Mouse (Mus musculus) lung, embryonic 14.5 days (tissue): ENCODE data around the gene Wdr17. TPM values are rescaled to one million over a fixed set of nuclear protein-coding genes. Genes with fewer than 3 reads are reported as not detected.

Source experiments
- ATAC-seq: fragments of 200-750 bp; cut with Nextera tagmentation; 2 replicates; pipeline ENCODE4 v1.8.0; 2017; ENCODE audit warnings: mild to moderate bottlenecking, moderate TSS enrichment, moderate library complexity; ENCODE audit not compliant: insufficient read depth
- DNase-seq: peaks from one replicate; pipeline ENCODE4 v3.0.0-alpha.2; 2015
- H3K27ac ChIP-seq: fragments of 300-500 bp; sonication (generic); 2 replicates; pipeline ENCODE4 v1.5.1; 2014; ENCODE audit warnings: low read depth, mild to moderate bottlenecking, moderate library complexity
- H3K27me3 ChIP-seq: fragments of 300-500 bp; sonication (generic); 2 replicates; pipeline ENCODE4 v1.6.1; 2014; ENCODE audit warnings: low read length, control low read depth; ENCODE audit not compliant: insufficient read depth
- H3K36me3 ChIP-seq: fragments of 300-500 bp; sonication (generic); 2 replicates; pipeline ENCODE4 v1.6.1; 2014; ENCODE audit warnings: control low read depth; ENCODE audit not compliant: insufficient read depth
- H3K4me1 ChIP-seq: fragments of 300-500 bp; sonication (generic); 2 replicates; pipeline ENCODE4 v1.6.1; 2014; ENCODE audit warnings: antibody characterized with exemption, control low read depth; ENCODE audit not compliant: insufficient read depth
- H3K4me2 ChIP-seq: fragments of 300-500 bp; sonication (generic); 2 replicates; pipeline ENCODE4 v1.6.1; 2014; ENCODE audit warnings: mild to moderate bottlenecking
- H3K4me3 ChIP-seq: fragments of 300-500 bp; sonication (generic); 2 replicates; pipeline ENCODE4 v1.5.1; 2014; ENCODE audit warnings: low read depth, low read length
- H3K9ac ChIP-seq: fragments of 300-500 bp; sonication (generic); 2 replicates; pipeline ENCODE4 v1.6.1; 2014
- H3K9me3 ChIP-seq: fragments of 300-500 bp; sonication (generic); 2 replicates; pipeline ENCODE4 v1.6.1; 2016; ENCODE audit warnings: low read depth, low read length, control low read depth
- CTCF ChIP-seq: IDR thresholded peaks from 2 replicates; pipeline ENCODE4 v1.5.1; 2016; ENCODE audit warnings: antibody characterized with exemption, low read depth
- WGBS: fragments of 180-500 bp; shearing (Covaris S2); extraction: QIAGEN DNeasy Blood & Tissue Kit; methylation state at CpG from one replicate; pipeline ENCODE4 v1.1.7; 2014; 5-methylcytosine and 5-hydroxymethylcytosine counted together
- polyA plus RNA-seq: library from polyadenylated mRNA; unstranded; fragments of >200 nt; fragmentation: Nextera tagmentation; extraction: Ambion mirVana; gene quantifications from 2 replicates; pipeline ENCODE4 v1.2.1, GENCODE M21; 2014

Wdr17 gene
- polyA plus RNA-seq, 1 experiment from 2014 or later = 0.96 TPM

DNA sequence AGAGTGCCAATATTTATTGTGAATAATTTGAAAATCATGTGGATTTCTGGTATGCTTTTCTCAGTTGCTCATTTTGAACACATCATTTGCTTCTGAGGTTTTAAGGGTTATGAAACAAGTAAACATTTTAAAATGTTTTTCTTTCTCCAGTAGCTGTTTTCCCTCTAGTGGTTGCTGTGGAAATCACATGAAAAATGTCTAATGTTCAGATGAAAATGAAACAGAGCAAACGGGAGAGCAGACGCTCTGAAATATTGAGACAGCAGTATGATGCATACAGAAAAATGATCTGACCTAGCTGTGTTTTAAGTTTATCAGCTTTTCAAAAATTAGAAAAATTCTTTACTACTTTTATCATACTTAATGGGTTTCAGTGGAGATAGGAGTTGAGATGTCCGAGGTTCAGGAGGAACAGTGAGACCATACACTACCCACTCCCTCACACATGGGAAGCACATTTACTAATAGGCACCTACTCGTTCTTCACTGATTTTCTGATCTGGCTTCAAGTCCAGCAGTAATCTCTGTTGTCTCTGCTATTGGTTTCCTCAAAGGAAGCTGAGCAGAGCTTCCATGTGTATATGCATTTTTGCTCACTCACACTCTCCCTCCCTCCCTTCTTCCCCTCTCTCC lies 57.1 kb downstream of the Wdr17 start:
- peak; percentile 69 for DNase-seq
- TF ChIP-seq CTCF = peak; percentile 52
- H3K27me3 ChIP-seq = no peaks in the 10 kb centered on the region
- ATAC-seq = no peak
- no peak overlapping the region for H3K4me2 ChIP-seq
- no peaks in the 10 kb centered on the region for H3K9me3 ChIP-seq
- no peak overlapping the region for H3K9ac ChIP-seq
- H3K36me3 ChIP-seq = no peaks in the 10 kb centered on the region
- H3K4me1 ChIP-seq = no peaks in the 10 kb centered on the region
- 43% methylated on average over 4 of the region's 4 CpGs for WGBS
- no peak overlapping the region for H3K27ac ChIP-seq
- no peak overlapping the region for H3K4me3 ChIP-seq

DNA sequence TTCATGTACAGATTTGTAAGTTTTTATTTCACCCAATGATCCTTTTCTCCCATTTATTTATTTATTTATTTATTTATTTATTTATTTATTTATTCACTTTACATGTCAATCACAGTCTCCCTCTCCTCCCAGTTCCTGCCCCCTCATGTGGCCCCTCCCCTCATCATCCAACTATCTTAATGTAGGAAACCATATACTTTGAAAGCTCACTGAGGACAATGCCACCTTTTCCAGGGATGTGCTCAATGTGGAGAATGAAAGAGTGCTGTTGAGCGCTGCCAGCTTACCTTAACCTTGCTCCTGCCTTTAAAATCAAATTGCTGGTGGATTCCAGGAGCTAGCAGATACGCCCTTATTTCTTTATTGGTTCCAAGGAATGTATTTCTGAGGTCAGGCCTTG lies 59.0 kb downstream of the Wdr17 start:
- H3K4me3 ChIP-seq = no peak overlapping the region
- ATAC-seq (no peak), DNase-seq (no peak)
- 72% methylated on average over 2 of the region's 2 CpGs for WGBS
- H3K36me3 ChIP-seq = no peaks in the 10 kb centered on the region
- H3K27me3 ChIP-seq = no peaks in the 10 kb centered on the region
- H3K9ac ChIP-seq = no peak overlapping the region
- H3K9me3 ChIP-seq = no peaks in the 10 kb centered on the region
- no peak for TF ChIP-seq CTCF
- H3K27ac ChIP-seq = no peak overlapping the region
- H3K4me2 ChIP-seq = no peak overlapping the region
- no peaks in the 10 kb centered on the region for H3K4me1 ChIP-seq

DNA sequence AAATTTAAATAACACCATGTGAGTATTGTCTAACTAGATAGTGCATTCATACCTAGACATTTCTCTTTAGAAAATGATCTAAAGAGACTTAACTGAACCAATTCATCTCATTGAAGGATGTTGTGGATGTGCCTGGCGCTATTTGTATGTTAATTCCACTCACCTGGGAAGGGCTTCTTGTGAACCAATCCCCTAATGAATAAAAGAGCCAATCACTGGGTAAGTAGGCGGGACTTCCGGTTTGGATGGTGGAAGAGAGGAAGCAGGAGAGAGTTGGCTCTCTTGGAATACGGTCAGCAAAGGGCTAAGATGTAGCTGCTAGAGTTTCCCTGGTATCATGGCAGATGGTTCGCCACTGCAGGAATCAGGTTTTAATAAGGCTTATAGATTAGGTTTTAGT lies 64.0 kb downstream of the Wdr17 start:
- no peak for ATAC-seq
- TF ChIP-seq CTCF = no peak
- WGBS = 81% methylated on average over 5 of the region's 5 CpGs
- Histone ChIP-seq H3K36me3 (no peaks in the 10 kb centered on the region), H3K4me2 (no peak overlapping the region), H3K4me3 (no peak overlapping the region), H3K27ac (no peak overlapping the region), H3K27me3 (no peaks in the 10 kb centered on the region), H3K9me3 (no peaks in the 10 kb centered on the region), H3K9ac (no peak overlapping the region), H3K4me1 (no peaks in the 10 kb centered on the region)
- DNase-seq = no peak

DNA sequence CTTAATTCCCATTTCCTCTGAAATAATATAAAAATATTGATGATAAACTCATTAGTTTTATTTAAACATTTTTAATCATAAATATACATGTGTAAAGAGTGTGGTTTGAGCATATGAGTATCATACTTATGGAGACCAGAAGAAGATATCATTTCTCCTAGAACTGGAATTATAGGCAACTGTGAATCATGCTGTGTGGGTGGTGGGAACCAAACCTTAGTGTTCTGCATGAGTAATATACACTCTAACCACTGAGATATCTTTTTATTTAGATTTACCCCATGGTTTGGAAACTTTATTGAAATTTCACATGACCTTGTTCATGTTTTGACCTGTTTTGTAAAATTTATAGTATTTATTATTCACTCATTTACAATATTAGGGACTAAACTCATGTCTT lies 68.3 kb downstream of the Wdr17 start:
- H3K9ac ChIP-seq = no peak overlapping the region
- ATAC-seq = no peak
- no peak for DNase-seq
- no peak overlapping the region for H3K4me2 ChIP-seq
- no peaks in the 10 kb centered on the region for H3K4me1 ChIP-seq
- no peaks in the 10 kb centered on the region for H3K36me3 ChIP-seq
- H3K27ac ChIP-seq = no peak overlapping the region
- TF ChIP-seq CTCF = no peak
- H3K9me3 ChIP-seq = no peaks in the 10 kb centered on the region
- no peak overlapping the region for H3K4me3 ChIP-seq
- H3K27me3 ChIP-seq = no peaks in the 10 kb centered on the region

DNA sequence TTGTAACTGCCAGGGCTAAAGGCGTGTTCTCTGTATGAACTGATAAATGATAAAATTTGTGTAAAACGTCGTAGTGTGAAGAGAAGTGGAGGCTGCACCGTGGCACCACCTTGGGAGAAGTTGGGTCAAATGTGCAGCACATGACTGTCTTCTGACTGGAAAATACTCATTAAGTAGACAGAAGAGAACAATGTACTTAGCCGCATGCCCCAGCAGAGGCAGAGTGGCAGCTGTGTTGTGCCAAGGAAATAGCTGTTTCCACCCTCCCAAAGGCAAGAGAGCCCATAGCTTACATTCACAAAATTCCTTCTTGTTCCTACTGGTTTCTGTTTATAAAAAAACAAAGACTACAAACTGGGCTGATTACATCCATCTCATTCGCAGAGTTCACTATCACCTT lies 78.8 kb downstream of the Wdr17 start:
- H3K9ac ChIP-seq = no peak overlapping the region
- no peaks in the 10 kb centered on the region for H3K27me3 ChIP-seq
- no peaks in the 10 kb centered on the region for H3K36me3 ChIP-seq
- no peaks in the 10 kb centered on the region for H3K4me1 ChIP-seq
- no peak for DNase-seq
- no peak overlapping the region for H3K27ac ChIP-seq
- TF ChIP-seq CTCF = no peak
- no peaks in the 10 kb centered on the region for H3K9me3 ChIP-seq
- no peak overlapping the region for H3K4me3 ChIP-seq
- H3K4me2 ChIP-seq = no peak overlapping the region
- no peak for ATAC-seq
- WGBS = 54% methylated on average over 6 of the region's 6 CpGs

DNA sequence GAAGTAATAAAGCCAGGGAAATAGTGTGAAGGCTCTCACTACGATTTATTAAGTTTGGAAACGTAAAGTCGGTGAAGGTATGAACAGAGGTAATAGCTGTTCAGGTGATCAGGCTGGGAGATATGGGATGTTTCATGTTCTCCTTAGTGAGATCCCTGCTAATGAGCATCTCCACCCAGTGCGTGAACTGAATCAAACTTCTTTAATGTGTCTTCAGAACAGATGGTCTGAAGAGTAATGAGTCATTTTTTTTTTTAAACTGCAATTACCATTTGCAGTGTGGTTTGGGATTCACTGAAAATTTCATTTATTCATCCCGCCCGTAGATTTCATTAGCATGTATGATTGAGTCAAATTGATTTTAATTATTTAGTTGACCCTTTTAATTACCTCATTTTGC lies 80.8 kb downstream of the Wdr17 start:
- ATAC-seq (no peak), DNase-seq (no peak)
- no peaks in the 10 kb centered on the region for H3K27me3 ChIP-seq
- WGBS = 86% methylated on average over 6 of the region's 6 CpGs
- no peaks in the 10 kb centered on the region for H3K9me3 ChIP-seq
- H3K27ac ChIP-seq = no peak overlapping the region
- H3K9ac ChIP-seq = no peak overlapping the region
- H3K4me2 ChIP-seq = no peak overlapping the region
- H3K4me3 ChIP-seq = no peak overlapping the region
- H3K4me1 ChIP-seq = no peaks in the 10 kb centered on the region
- H3K36me3 ChIP-seq = no peaks in the 10 kb centered on the region
- no peak for TF ChIP-seq CTCF

DNA sequence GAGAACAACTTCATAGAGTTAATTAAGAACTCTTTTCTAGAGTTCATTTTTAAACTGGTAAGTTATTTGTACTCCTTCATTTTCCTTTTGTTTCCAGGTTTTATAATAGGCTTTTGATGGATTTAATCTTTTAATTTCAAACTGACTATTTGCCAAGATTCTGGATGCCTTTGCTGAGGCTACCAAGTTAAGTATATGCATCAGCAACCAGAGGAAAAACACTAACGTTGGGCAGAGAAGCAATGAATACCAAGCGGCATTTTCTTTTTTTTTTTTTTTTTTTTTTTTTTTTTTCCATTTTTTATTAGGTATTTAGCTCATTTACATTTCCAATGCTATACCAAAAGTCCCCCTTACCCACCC lies 94.3 kb downstream of the Wdr17 start:
- no peaks in the 10 kb centered on the region for H3K36me3 ChIP-seq
- whole genome bisulfite sequencing = 96% methylated on average over 2 of the region's 2 CpGs

More for the DNA sequence above, 94.3 kb downstream of the Wdr17 start:
- H3K4me1 ChIP-seq = no peaks in the 10 kb centered on the region
- no peak overlapping the region for H3K4me2 ChIP-seq
- H3K27me3 ChIP-seq = no peaks in the 10 kb centered on the region
- no peak overlapping the region for H3K27ac ChIP-seq
- H3K9me3 ChIP-seq = no peaks in the 10 kb centered on the region
- no peak for TF ChIP-seq CTCF
- DNase-seq (no peak), ATAC-seq (no peak)
- H3K4me3 ChIP-seq = no peak overlapping the region
- no peak overlapping the region for H3K9ac ChIP-seq
